7 mouse cellular contexts compared by ENCODE assay signal in the genomic region with DNA sequence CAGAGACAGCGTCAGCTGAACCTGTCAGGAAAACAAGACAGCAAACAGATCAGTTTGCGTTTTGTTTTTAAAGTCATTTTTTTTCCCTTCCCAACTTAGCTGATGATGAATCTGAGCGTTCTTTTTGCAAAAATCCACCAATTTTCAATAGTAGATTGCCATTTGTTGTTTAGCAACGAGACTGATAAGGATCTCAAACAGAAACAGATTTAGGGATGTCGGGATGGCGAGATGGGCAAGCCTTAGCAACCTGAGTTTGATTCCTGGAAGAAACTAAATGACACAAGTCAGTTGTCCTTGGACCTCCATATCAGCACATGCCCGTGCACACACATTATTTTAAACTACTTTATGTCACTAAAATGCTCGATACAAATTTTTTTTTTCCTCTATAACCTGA. TPM values are rescaled to one million over a fixed set of nuclear protein-coding genes. Genes with fewer than 3 reads are reported as not detected.
DNase-seq lines count a peak whose midpoint lies in the region; ATAC-seq and TF ChIP-seq lines count a peak whose summit lies in the region.

No protein-coding gene starts in this region.

- no peak for ATAC-seq in kidney, embryonic 15.5 days (replicated peaks; ENCODE audit: low FRiP score)
- no peak for ATAC-seq in embryonic facial prominence, embryonic 11.5 days (replicated peaks; ENCODE audit: insufficient number of reproducible peaks, low FRiP score, low TSS enrichment, low read depth)
- ATAC-seq in limb, embryonic 14.5 days (ENCODE audit: low FRiP score, low read depth) = no peak

- H3K4me1 ChIP-seq in kidney, embryonic 15.5 days = peaks cover 33% of the 10 kb centered on the region
- peaks cover 17% of the 10 kb centered on the region for H3K4me1 ChIP-seq in brown adipose tissue, adult 24 weeks (ENCODE audit: control insufficient read depth, insufficient read depth, insufficient read length, low read length)
- H3K4me1 ChIP-seq in embryonic facial prominence, embryonic 11.5 days (ENCODE audit: control insufficient read depth, insufficient read depth, low read length) = peaks cover 10% of the 10 kb centered on the region
- peaks cover 23% of the 10 kb centered on the region for H3K4me1 ChIP-seq in limb, embryonic 14.5 days (ENCODE audit: control insufficient read depth, insufficient read depth, low read length)

- peaks cover 9% of the 10 kb centered on the region for H3K36me3 ChIP-seq in kidney, embryonic 15.5 days
- no peaks in the 10 kb centered on the region for H3K36me3 ChIP-seq in embryonic facial prominence, embryonic 11.5 days (replicated peaks; ENCODE audit: control insufficient read depth, insufficient read depth, low read depth, low read length)
- H3K36me3 ChIP-seq in limb, embryonic 14.5 days (ENCODE audit: control insufficient read depth, insufficient read depth, low read length) = peaks cover 8% of the 10 kb centered on the region

- H3K9ac ChIP-seq in kidney, embryonic 15.5 days = no peak overlapping the region
- H3K9ac ChIP-seq in embryonic facial prominence, embryonic 11.5 days (replicated peaks; ENCODE audit: low read length) = peak overlapping the region; percentile 48
- H3K9ac ChIP-seq in limb, embryonic 14.5 days (ENCODE audit: low read depth, low read length, severe bottlenecking) = peak overlapping the region; percentile 31; the same call in 1 of the 2 replicates

- H3K27ac ChIP-seq in kidney, embryonic 15.5 days = 0 out of 2 replicates have a peak overlapping the region, but pooled peaks have one; percentile 7
- peak overlapping the region; percentile 55; the same call in 1 of the 2 replicates for H3K27ac ChIP-seq in brown adipose tissue, adult 24 weeks (replicated peaks; ENCODE audit: low read depth, low read length)
- H3K27ac ChIP-seq in embryonic facial prominence, embryonic 11.5 days (replicated peaks; ENCODE audit: low read depth, low read length) = peak overlapping the region; percentile 41; the same call in 1 of the 2 replicates
- H3K27ac ChIP-seq in limb, embryonic 14.5 days (replicated peaks; ENCODE audit: low read depth, low read length) = peak overlapping the region; percentile 70; the same call in 1 of the 2 replicates

- whole genome bisulfite sequencing in kidney, embryonic 15.5 days = 65% methylated on average over 8 of the region's 8 CpGs
- 65% methylated on average over 8 of the region's 8 CpGs for WGBS in embryonic facial prominence, embryonic 11.5 days
- WGBS in limb, embryonic 14.5 days = 66% methylated on average over 8 of the region's 8 CpGs

- no peak for TF ChIP-seq POLR2A in limb, embryonic 14.5 days (IDR thresholded peaks at IDR 0.05; ENCODE audit: borderline replicate concordance, extremely low read depth, insufficient read depth, insufficient read length)

- no peak overlapping the region for H3K4me2 ChIP-seq in kidney, embryonic 15.5 days
- H3K4me2 ChIP-seq in embryonic facial prominence, embryonic 11.5 days (ENCODE audit: low read depth, low read length) = no peak overlapping the region
- H3K4me2 ChIP-seq in limb, embryonic 14.5 days (replicated peaks; ENCODE audit: low read depth, low read length, severe bottlenecking) = no peak overlapping the region

- no peaks in the 10 kb centered on the region for H3K9me3 ChIP-seq in kidney, embryonic 15.5 days (replicated peaks)
- H3K9me3 ChIP-seq in embryonic facial prominence, embryonic 11.5 days (replicated peaks; ENCODE audit: control insufficient read depth, low read length) = no peaks in the 10 kb centered on the region
- no peaks in the 10 kb centered on the region for H3K9me3 ChIP-seq in limb, embryonic 14.5 days (ENCODE audit: control insufficient read depth, low read length)

- no peak overlapping the region for H3K4me3 ChIP-seq in kidney, embryonic 15.5 days (replicated peaks)
- H3K4me3 ChIP-seq in brown adipose tissue, adult 24 weeks (ENCODE audit: insufficient read depth, low read depth, low read length) = no peak overlapping the region
- no peak overlapping the region for H3K4me3 ChIP-seq in embryonic facial prominence, embryonic 11.5 days (ENCODE audit: low read depth, low read length)
- H3K4me3 ChIP-seq in limb, embryonic 14.5 days (replicated peaks; ENCODE audit: low read length) = no peak overlapping the region

- DNase-seq in kidney, adult 11 months = no peak
- no peak for DNase-seq in embryonic facial prominence, embryonic 11.5 days (ENCODE audit: low spot score)
- no peak for DNase-seq in limb, embryonic 14.5 days (ENCODE audit: low spot score)
- DNase-seq in thymus, postnatal 14 days = no peak
- no peak for DNase-seq in right cerebral cortex, postnatal 4 days

- H3K27me3 ChIP-seq in kidney, embryonic 15.5 days = no peaks in the 10 kb centered on the region
- no peaks in the 10 kb centered on the region for H3K27me3 ChIP-seq in embryonic facial prominence, embryonic 11.5 days (ENCODE audit: control insufficient read depth, insufficient read depth, low read length)
- no peaks in the 10 kb centered on the region for H3K27me3 ChIP-seq in limb, embryonic 14.5 days (ENCODE audit: control insufficient read depth, insufficient read depth, low read length)

RNA-seq across cellular contexts. Expression of gene Errfi1, which starts 19.0 kb away (rescaled TPM):
- 29.3 and 34.2 TPM in 2 replicates for polyA plus RNA-seq in kidney, embryonic 15.5 days (2015; fragmentation: Nextera tagmentation; extraction: Ambion mirVana)
- polyA plus RNA-seq in brown adipose tissue, adult 24 weeks (2012; ENCODE audit: insufficient read depth, insufficient read length, missing spikeins) = 14.8 and 32.1 TPM in 2 replicates
- 30.7 and 31.8 TPM in 2 replicates for polyA plus RNA-seq in embryonic facial prominence, embryonic 11.5 days (2014; fragmentation: Nextera tagmentation; extraction: Ambion mirVana)
- polyA plus RNA-seq in limb, embryonic 14.5 days (2012; rRNA removed) = 20.2 and 22.3 TPM in 2 replicates
- 23.9 and 27.2 TPM in 2 replicates for polyA plus RNA-seq in limb, embryonic 14.5 days (2014; fragmentation: Nextera tagmentation; extraction: Ambion mirVana)

RNA-seq across cellular contexts. Expression of gene Park7, which starts 41.6 kb away (rescaled TPM):
- polyA plus RNA-seq in kidney, embryonic 15.5 days (2015; fragmentation: Nextera tagmentation; extraction: Ambion mirVana) = 391 and 393 TPM in 2 replicates
- polyA plus RNA-seq in brown adipose tissue, adult 24 weeks (2012; ENCODE audit: insufficient read depth, insufficient read length, missing spikeins) = 176 and 208 TPM in 2 replicates
- 443 and 467 TPM in 2 replicates for polyA plus RNA-seq in embryonic facial prominence, embryonic 11.5 days (2014; fragmentation: Nextera tagmentation; extraction: Ambion mirVana)
- 223 and 296 TPM in 2 replicates for polyA plus RNA-seq in limb, embryonic 14.5 days (2012; rRNA removed)
- polyA plus RNA-seq in limb, embryonic 14.5 days (2014; fragmentation: Nextera tagmentation; extraction: Ambion mirVana) = 415 and 416 TPM in 2 replicates

RNA-seq across cellular contexts. Expression of gene Tnfrsf9, which starts 41.7 kb away (rescaled TPM):
- 0.32 and 0.40 TPM in 2 replicates for polyA plus RNA-seq in kidney, embryonic 15.5 days (2015; fragmentation: Nextera tagmentation; extraction: Ambion mirVana)
- not detected in 2 replicates for polyA plus RNA-seq in brown adipose tissue, adult 24 weeks (2012; ENCODE audit: insufficient read depth, insufficient read length, missing spikeins)
- polyA plus RNA-seq in embryonic facial prominence, embryonic 11.5 days (2014; fragmentation: Nextera tagmentation; extraction: Ambion mirVana) = 0.24 and 0.36 TPM in 2 replicates
- 0.79 and 0.80 TPM in 2 replicates for polyA plus RNA-seq in limb, embryonic 14.5 days (2012; rRNA removed)
- 0.08 and 0.19 TPM in 2 replicates for polyA plus RNA-seq in limb, embryonic 14.5 days (2014; fragmentation: Nextera tagmentation; extraction: Ambion mirVana)

Comparison
In these comparisons a context has a peak if more than half of its experiments do, and no peak if none do; other contexts are left out.
1. H3K27ac ChIP-seq: peak in every context shown above with its lines; median percentile 70 in limb, embryonic 14.5 days; 55 in brown adipose tissue, adult 24 weeks; 41 in embryonic facial prominence, embryonic 11.5 days; 7 in kidney, embryonic 15.5 days.